Mouse (Mus musculus) intestine, embryonic 15.5 days (tissue): ENCODE measurements around the gene Uhrf1. TPM values are rescaled to one million over a fixed set of nuclear protein-coding genes. Genes with fewer than 3 reads are reported as not detected.

Experiments used
- ATAC-seq: fragments of 200-750 bp; cut with Nextera tagmentation; 2 replicates; pipeline ENCODE4 v1.8.0; 2017; ENCODE audit warnings: moderate TSS enrichment, moderate library complexity
- H3K27ac ChIP-seq: fragments of 300-500 bp; sonication (generic); 2 replicates; pipeline ENCODE4 v1.5.1; 2015; ENCODE audit warnings: mild to moderate bottlenecking, inconsistent platforms
- H3K27me3 ChIP-seq: fragments of 300-500 bp; sonication (generic); replicated peaks from 2 replicates; pipeline ENCODE4 v1.6.1; 2015; ENCODE audit warnings: inconsistent platforms
- H3K36me3 ChIP-seq: fragments of 300-500 bp; sonication (generic); 2 replicates; pipeline ENCODE4 v1.6.1; 2015; ENCODE audit warnings: inconsistent platforms
- H3K4me1 ChIP-seq: fragments of 300-500 bp; sonication (generic); replicated peaks from 2 replicates; pipeline ENCODE4 v1.6.1; 2015; ENCODE audit warnings: inconsistent platforms
- H3K4me2 ChIP-seq: fragments of 300-500 bp; sonication (generic); replicated peaks from 2 replicates; pipeline ENCODE4 v1.6.1; 2015; ENCODE audit warnings: mild to moderate bottlenecking, inconsistent platforms
- H3K4me3 ChIP-seq: fragments of 300-500 bp; sonication (generic); replicated peaks from 2 replicates; pipeline ENCODE4 v1.5.1; 2015; ENCODE audit warnings: inconsistent platforms
- H3K9ac ChIP-seq: fragments of 300-500 bp; sonication (generic); 2 replicates; pipeline ENCODE4 v1.6.1; 2015; ENCODE audit warnings: inconsistent platforms
- H3K9me3 ChIP-seq: fragments of 300-500 bp; sonication (generic); 2 replicates; pipeline ENCODE4 v1.6.1; 2016; ENCODE audit warnings: inconsistent platforms
- WGBS: fragments of 180-500 bp; shearing (Covaris S2); methylation state at CpG from one replicate; pipeline ENCODE4 v1.1.7; 2015; 5-methylcytosine and 5-hydroxymethylcytosine counted together
- polyA plus RNA-seq: library from polyadenylated mRNA; unstranded; fragments of >200 nt; fragmentation: Nextera tagmentation; extraction: Ambion mirVana; gene quantifications from 2 replicates; pipeline ENCODE4 v1.2.1, GENCODE M21; 2015

Gene Uhrf1
- polyA plus RNA-seq, 1 experiment from 2014 or later: 124 TPM

DNA sequence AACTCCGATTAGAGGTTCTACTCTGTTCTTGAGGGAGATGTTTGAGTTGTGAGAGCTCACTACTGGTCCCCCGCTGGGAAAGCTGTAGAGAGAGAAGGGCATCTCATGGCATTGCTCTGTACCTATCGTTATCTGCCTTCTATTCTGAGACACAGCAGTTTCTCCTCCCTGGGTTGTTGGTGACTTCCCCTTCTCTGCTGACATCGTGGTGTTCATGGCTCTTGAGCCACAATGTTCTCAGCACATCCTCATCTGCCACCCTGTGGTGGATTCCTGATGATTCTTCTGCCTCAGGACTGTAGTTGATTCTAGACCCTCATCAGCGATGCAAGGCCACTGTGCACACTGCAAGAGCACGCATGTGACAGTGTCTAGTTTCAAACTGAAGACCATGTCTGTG lies 34.7 kb downstream of the Uhrf1 start:
- Histone ChIP-seq H3K9ac (no peak overlapping the region), H3K27me3 (no peaks in the 10 kb centered on the region), H3K36me3 (no peaks in the 10 kb centered on the region), H3K4me3 (no peak overlapping the region), H3K4me1 (peaks cover 8% of the 10 kb centered on the region; the same call in 1 of the 2 replicates), H3K27ac (no peak overlapping the region), H3K4me2 (no peak overlapping the region), H3K9me3 (no peaks in the 10 kb centered on the region)
- 93% methylated on average over 6 of the region's 6 CpGs for WGBS
- ATAC-seq: no peak

- no peak for ATAC-seq
These were observed 35.8 kb downstream of the Uhrf1 start for GRCm38 (mm10) chr17:56338909-56339308.

DNA sequence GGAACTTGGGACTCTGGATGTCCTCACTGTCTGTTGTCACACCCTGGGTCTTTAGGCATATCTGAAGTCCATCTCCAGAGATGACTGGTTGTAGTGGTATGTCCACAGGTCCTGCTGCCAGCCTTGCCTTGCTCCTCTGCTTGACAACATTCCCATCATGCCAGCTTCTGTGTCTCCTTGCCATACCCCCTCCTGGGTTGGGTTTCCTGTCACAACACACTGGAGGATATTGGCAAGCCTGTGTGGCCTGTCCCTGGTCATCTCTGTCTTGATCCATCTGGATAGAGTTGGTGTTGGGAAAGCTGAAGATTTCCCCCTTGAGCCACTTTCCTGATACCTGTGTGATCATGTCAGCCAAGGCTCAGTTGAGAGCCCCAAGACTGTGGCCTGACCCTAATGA lies 37.6 kb downstream of the Uhrf1 start:
- Histone ChIP-seq H3K27ac (no peak overlapping the region), H3K4me1 (peaks cover 8% of the 10 kb centered on the region; the same call in 1 of the 2 replicates), H3K36me3 (no peaks in the 10 kb centered on the region), H3K4me2 (no peak overlapping the region), H3K9ac (no peak overlapping the region), H3K4me3 (no peak overlapping the region), H3K27me3 (no peaks in the 10 kb centered on the region), H3K9me3 (no peaks in the 10 kb centered on the region)
- ATAC-seq: no peak

More at GRCm38 (mm10) chr17:56338909-56339308, 35.8 kb downstream of the Uhrf1 start:
- Histone ChIP-seq H3K27ac (no peak overlapping the region), H3K4me2 (no peak overlapping the region), H3K9ac (no peak overlapping the region), H3K4me3 (no peak overlapping the region), H3K4me1 (peaks cover 8% of the 10 kb centered on the region; the same call in 1 of the 2 replicates), H3K27me3 (no peaks in the 10 kb centered on the region), H3K36me3 (no peaks in the 10 kb centered on the region), H3K9me3 (no peaks in the 10 kb centered on the region)
- WGBS: 55% methylated on average over 4 of the region's 4 CpGs

GRCm38 (mm10) chr17:56343466-56343865 lies 40.3 kb downstream of the Uhrf1 start:
- Histone ChIP-seq H3K4me3 (no peak overlapping the region), H3K9ac (no peak overlapping the region), H3K4me2 (no peak overlapping the region), H3K27me3 (no peaks in the 10 kb centered on the region), H3K4me1 (no peaks in the 10 kb centered on the region), H3K9me3 (no peaks in the 10 kb centered on the region), H3K27ac (no peak overlapping the region), H3K36me3 (no peaks in the 10 kb centered on the region)
- no peak for ATAC-seq
- WGBS: 75% methylated on average over 3 of the region's 3 CpGs

DNA sequence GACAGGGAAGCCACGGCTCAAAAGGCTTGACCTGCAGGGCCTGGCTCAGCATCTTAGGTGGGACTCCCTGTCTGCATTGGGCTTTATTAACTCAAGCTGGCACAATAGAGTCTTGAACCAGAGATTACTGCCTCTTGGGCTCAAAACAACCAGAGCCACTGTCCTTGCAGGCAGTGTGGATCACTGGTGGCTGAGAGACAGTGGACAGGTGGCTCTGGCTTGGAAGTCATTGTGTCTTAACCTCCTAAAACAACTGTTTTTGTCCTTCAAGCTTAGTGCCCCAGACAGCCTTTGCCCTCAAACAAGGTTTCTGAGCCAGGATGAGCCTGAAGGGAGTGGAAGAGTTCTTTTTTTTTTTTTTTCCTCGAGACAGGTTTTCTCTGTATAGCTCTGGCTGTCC lies 42.2 kb downstream of the Uhrf1 start:
- no peak for ATAC-seq
- H3K27ac ChIP-seq: no peak overlapping the region
- no peaks in the 10 kb centered on the region for H3K9me3 ChIP-seq
- H3K36me3 ChIP-seq: peaks cover 3% of the 10 kb centered on the region; the same call in 1 of the 2 replicates
- H3K27me3 ChIP-seq: no peaks in the 10 kb centered on the region
- H3K4me1 ChIP-seq: peaks cover 7% of the 10 kb centered on the region; the same call in 1 of the 2 replicates
- H3K4me2 ChIP-seq: no peak overlapping the region
- H3K4me3 ChIP-seq: no peak overlapping the region
- 76% methylated on average over 2 of the region's 2 CpGs for WGBS
- H3K9ac ChIP-seq: no peak overlapping the region

GRCm38 (mm10) chr17:56348128-56348527 lies 45.0 kb downstream of the Uhrf1 start:
- no peak overlapping the region for H3K4me2 ChIP-seq
- H3K9me3 ChIP-seq: no peaks in the 10 kb centered on the region
- ATAC-seq: no peak
- H3K27me3 ChIP-seq: no peaks in the 10 kb centered on the region
- H3K4me1 ChIP-seq: peaks cover 8% of the 10 kb centered on the region; the same call in 1 of the 2 replicates
- no peak overlapping the region for H3K4me3 ChIP-seq
- 74% methylated on average over 4 of the region's 4 CpGs for WGBS
- H3K27ac ChIP-seq: no peak overlapping the region
- no peak overlapping the region for H3K9ac ChIP-seq
- peaks cover 16% of the 10 kb centered on the region for H3K36me3 ChIP-seq

GRCm38 (mm10) chr17:56348586-56348985 lies 45.5 kb downstream of the Uhrf1 start:
- no peak for ATAC-seq
- no peak overlapping the region for H3K9ac ChIP-seq
- no peak overlapping the region for H3K4me2 ChIP-seq
- peaks cover 21% of the 10 kb centered on the region for H3K36me3 ChIP-seq
- H3K9me3 ChIP-seq: no peaks in the 10 kb centered on the region
- H3K27me3 ChIP-seq: no peaks in the 10 kb centered on the region
- no peak overlapping the region for H3K27ac ChIP-seq
- H3K4me3 ChIP-seq: no peak overlapping the region
- H3K4me1 ChIP-seq: peaks cover 8% of the 10 kb centered on the region; the same call in 1 of the 2 replicates

DNA sequence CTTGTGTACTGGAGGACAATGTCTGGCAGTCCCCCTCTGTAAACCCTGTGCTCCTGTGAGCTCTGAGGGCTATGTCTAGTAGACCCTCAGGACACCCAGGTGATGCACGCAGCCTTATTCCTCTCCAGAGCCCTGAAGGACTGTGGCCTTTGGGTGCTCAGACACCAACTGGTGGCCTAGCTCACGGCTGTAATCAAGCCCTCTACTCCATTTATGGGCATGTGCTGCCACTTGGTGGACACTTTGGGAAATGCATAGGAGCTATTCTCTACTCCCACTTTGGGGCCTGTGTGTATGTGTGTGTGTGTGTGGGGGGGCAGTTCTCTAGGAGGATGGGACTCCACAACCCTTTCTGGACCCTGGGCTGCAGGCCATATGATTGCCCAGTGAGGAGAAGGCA lies 47.6 kb downstream of the Uhrf1 start:
- Histone ChIP-seq H3K9me3 (no peaks in the 10 kb centered on the region), H3K4me1 (peaks cover 8% of the 10 kb centered on the region; the same call in 1 of the 2 replicates), H3K9ac (no peak overlapping the region), H3K36me3 (peaks cover 24% of the 10 kb centered on the region), H3K27ac (no peak overlapping the region), H3K27me3 (no peaks in the 10 kb centered on the region), H3K4me2 (no peak overlapping the region), H3K4me3 (no peak overlapping the region)
- WGBS: 26% methylated on average over 2 of the region's 2 CpGs
- peak; percentile 58 for ATAC-seq

DNA sequence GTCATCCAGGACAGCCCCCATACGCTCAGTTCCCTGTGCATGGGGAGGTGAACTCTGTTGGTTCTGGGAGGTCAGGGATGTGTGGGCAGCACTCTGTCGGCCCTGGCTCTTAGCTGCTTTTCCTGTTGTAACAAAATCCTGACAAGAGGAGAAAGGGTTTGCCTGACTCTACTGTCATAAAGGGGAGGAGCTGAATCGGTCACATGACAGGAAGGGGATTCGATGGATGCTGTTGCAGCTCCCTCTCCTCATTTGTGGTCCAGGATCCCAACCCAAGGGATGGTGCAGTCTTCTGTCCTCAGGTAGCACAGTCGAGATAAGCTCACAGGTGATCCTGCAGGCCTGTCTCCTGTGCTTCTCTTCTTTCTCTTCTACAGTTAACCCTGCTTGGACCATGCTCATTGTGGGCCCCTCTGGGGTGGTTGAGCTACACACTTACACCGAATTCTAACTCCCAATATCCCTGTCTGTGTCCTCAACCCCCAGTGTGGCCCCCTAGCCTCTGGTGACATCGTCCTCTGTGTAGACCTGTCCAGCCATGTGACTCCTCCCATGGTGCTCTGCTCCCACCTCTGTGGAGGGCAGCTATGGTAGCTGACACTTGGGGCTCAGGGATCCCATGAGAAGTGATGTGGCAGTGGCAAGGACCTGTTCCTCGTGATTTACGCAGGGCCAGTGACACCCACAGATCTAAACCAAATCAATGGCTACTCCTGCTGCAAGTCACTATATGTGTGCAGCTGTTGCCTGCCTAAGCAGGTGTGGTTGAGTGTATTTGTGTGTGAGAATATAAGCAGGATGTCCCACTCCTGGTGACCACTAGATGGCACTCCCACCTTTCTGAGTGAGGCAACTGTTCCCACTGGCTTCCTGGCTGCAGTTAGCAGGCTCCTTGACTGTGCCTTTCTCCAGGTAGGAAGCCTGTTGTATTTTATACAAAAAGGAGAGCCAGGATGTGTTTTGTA lies 54.1 kb downstream of the Uhrf1 start:
- no peak overlapping the region for H3K27ac ChIP-seq
- 67% methylated on average over 9 of the region's 9 CpGs for WGBS
- no peak overlapping the region for H3K9ac ChIP-seq
- no peak overlapping the region for H3K4me3 ChIP-seq
- peak; percentile 79 for ATAC-seq
- no peaks in the 10 kb centered on the region for H3K9me3 ChIP-seq
- H3K4me1 ChIP-seq: no peaks in the 10 kb centered on the region
- no peak overlapping the region for H3K4me2 ChIP-seq
- no peaks in the 10 kb centered on the region for H3K27me3 ChIP-seq
- peaks cover 22% of the 10 kb centered on the region for H3K36me3 ChIP-seq

- Histone ChIP-seq H3K36me3 (peaks cover 10% of the 10 kb centered on the region; the same call in 1 of the 2 replicates), H3K27ac (no peak overlapping the region), H3K4me1 (no peaks in the 10 kb centered on the region), H3K9me3 (no peaks in the 10 kb centered on the region), H3K27me3 (no peaks in the 10 kb centered on the region), H3K9ac (no peak overlapping the region), H3K4me3 (no peak overlapping the region), H3K4me2 (no peak overlapping the region)
- 91% methylated on average over 3 of the region's 3 CpGs for WGBS
- no peak for ATAC-seq
These were observed 56.1 kb downstream of the Uhrf1 start for GRCm38 (mm10) chr17:56359183-56359725.

DNA sequence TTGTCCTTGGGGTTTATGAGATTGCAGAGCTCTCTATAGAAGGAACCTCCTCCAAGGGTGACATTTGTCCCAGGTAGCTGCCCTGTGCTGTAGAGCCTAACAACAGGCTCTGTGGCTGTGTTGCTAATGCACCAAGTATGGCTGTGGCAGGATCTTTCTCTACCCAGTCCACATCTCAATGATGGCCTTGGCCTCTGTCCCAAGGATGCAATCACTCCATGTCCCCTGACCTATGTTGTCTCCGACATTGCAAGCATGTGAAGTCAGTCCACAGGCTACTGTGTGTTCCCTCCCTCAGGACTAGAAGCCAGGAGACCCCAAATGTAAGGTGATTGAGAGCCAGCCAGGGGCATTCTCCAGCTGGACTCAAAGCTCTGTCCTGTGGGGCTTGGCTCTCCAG lies 56.7 kb downstream of the Uhrf1 start:
- no peak overlapping the region for H3K4me3 ChIP-seq
- no peaks in the 10 kb centered on the region for H3K27me3 ChIP-seq
- no peaks in the 10 kb centered on the region for H3K9me3 ChIP-seq
- H3K9ac ChIP-seq: no peak overlapping the region
- H3K36me3 ChIP-seq: peaks cover 10% of the 10 kb centered on the region; the same call in 1 of the 2 replicates
- H3K4me1 ChIP-seq: no peaks in the 10 kb centered on the region
- 85% methylated on average over 1 of the region's 1 CpGs for WGBS
- no peak overlapping the region for H3K27ac ChIP-seq
- no peak for ATAC-seq
- no peak overlapping the region for H3K4me2 ChIP-seq

DNA sequence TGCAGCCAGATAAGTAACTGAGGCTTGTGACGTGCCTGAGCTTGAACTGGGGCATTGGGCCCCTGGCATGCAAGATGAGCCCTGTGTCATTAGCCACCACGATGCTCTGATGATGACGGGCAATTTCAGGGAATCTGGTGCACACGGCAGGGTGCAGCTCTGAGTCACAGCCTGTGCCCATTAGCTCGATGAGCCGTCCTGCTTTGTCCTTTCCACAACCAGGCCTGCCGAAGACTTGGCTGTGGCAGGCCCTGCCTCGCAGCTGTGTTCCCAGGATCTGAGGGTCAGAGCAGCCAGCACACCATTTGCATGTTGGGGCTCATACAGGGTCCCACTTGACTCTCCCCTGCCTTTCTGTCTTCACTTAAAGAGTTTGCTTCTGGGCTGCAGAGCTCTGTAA lies 57.3 kb downstream of the Uhrf1 start:
- Histone ChIP-seq H3K27me3 (no peaks in the 10 kb centered on the region), H3K4me2 (no peak overlapping the region), H3K4me1 (peaks cover 3% of the 10 kb centered on the region; the same call in 1 of the 2 replicates), H3K36me3 (peaks cover 10% of the 10 kb centered on the region; the same call in 1 of the 2 replicates), H3K4me3 (no peak overlapping the region), H3K27ac (no peak overlapping the region), H3K9ac (no peak overlapping the region), H3K9me3 (no peaks in the 10 kb centered on the region)
- 73% methylated on average over 8 of the region's 8 CpGs for WGBS
- ATAC-seq: no peak
